Mouse (Mus musculus) spleen, postnatal 4 days (tissue): ENCODE measurements around the gene Sh3gl2.

Experiments
- DNase-seq, 2 experiments: peaks; one replicate each; pipeline ENCODE4 v3.0.0; 2022; ENCODE audit warnings: low spot score in 2 of 2

The Sh3gl2 gene

DNA sequence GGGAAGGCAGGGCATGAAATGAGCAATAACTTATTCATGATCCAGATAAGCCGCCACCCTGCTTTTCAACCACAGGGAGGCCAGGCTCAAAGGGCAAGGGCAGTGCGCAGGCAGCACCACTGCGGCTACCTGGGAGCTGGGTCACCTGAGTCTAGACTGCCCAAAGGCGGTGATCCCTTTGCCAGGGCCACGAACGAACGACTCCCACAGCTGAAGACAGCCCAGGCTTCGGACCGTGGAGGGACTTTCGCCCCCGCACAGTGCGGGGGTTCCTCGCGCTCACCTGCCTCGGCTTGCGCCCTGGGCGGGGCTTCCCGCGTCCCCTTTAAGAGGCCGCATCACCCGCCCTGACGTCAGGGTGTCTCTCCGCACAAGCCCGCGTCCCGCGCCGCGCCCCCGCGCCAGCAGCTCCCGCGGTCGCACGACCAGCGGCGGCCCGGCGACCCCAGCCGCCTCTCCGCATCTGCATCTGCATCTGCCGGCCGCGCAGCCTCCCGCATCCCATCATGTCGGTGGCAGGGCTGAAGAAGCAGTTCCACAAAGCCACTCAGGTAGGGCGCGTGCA, at the start of gene Sh3gl2:
Sh3gl2 (plus strand) TSS at position 56 of the 565 bp plus-strand sequence.
- DNase-seq: no peak

DNA sequence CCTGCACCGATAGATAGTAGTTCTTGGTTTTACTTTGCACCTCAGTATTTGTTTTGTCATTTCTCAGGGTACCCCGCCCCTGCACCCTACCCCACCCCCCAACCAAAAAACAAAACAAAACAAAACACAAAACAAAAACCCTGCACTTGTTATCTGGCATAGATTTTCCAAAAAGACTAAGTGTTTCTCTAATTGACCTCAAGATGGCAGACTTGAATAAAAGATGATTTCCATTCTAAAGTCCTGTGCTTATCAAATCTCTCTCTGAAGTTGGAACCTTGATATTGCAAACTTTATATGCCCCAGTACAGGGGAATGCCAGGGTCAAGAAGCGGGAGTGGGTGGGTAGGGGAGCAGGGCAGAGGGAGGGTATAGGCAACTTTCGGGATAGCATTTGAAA, 43.8 kb upstream of the Sh3gl2 start:
- no peak for DNase-seq

GRCm38 (mm10) chr4:85162468-85163312, 42.2 kb upstream of the Sh3gl2 start:
- no peak for DNase-seq

GRCm38 (mm10) chr4:85163313-85163615, 41.7 kb upstream of the Sh3gl2 start:
- DNase-seq: no peak

DNA sequence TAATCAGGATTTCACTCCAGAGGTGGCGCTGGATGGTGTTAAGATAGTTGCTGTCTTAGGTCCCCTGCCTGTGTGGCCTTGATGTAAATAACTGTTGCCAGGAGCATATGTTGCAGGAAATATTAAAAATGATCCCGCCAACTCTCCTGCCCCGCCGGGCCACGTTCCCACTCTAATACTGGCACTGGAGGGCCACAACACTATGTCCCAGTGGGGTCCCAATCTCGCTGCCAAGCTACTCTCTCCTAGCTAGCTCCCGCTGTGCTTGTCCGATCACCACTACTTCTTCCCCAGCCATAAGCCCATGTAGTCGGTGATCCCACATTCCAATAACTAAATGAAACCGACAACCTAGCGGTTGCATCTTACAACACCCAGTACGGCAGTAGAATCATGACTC, 36.9 kb upstream of the Sh3gl2 start:
- no peak for DNase-seq

DNA sequence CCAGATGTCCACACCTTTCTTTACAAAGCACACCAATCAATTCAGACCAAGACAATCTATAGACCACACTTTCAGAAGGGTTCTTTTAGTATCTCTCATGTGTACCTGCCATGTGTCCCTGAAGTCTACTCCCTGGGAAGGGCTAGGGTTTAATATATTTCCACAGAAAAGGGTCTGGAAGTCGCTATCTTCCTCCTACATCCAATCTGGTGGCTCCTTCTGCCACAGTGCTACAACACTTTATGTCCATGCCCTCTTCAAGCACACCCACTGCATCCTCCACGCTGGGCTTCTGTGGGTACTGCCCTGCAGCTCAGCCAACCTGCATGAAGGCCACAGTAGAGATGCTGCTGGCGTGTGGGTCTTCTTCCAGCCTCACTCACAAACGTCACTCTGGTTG, 29.5 kb upstream of the Sh3gl2 start:
- DNase-seq: no peak

GRCm38 (mm10) chr4:85178394-85179051, 26.4 kb upstream of the Sh3gl2 start:
- DNase-seq: no peak

DNA sequence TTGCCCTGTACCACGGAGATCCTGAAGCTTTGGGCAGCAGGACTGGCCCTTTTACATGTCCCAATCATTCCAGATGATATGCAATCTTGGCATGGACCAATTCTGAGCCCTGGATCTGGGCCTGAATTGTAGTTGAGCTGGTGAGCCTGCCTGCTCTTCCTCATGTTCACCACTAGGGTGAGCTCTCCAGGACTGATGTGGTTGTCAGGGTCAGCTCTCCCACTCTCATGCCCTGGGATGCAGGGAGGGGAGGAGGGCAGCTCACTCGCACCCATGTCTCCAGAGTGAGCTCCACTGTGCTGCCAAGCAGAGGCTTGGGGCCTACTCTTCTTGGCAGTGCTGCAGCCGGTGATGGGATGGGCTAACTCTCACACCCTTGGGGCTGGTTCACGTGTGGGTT, 18.9 kb upstream of the Sh3gl2 start:
- no peak for DNase-seq

DNA sequence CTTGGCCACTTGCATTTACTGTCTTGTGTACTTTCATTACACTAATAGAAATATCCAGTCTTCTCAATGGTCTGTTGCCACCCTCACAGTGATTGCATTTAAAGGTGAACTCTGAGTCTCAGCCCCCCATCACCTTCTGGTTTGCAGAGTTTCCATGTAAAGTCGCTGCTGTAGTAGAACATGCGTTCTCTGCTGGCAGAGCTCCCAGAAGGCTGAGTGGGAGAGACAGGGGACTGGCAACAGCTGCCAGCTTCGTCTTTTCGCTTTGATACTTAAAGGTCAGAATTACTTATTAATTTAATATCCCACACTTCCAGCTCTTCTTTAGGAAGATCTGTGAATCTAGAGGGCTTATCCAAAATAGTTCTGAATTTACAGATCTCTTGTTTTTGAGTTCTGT, 8.7 kb upstream of the Sh3gl2 start:
- no peak for DNase-seq

DNA sequence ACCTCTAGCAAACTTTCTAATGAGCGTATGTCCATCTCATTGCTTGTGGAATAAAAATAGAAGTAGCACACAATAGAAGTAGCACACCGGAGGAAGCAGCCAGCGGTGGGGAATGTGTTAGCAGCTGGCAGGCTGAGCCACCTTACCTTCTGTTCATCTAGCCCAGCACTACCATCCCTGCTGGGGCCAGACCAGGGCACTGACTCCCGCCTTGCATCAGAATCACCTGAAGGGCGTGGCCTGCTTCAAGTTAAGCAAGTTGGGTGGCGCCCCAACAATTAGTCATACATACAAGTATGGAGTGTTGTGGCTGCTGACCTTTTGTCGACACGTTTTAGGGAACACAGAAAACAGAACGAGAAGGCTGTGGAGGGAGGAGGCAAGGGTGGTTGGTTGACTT, 6.5 kb upstream of the Sh3gl2 start:
- no peak for DNase-seq

GRCm38 (mm10) chr4:85202582-85202981, 2.3 kb upstream of the Sh3gl2 start:
- no peak for DNase-seq

DNA sequence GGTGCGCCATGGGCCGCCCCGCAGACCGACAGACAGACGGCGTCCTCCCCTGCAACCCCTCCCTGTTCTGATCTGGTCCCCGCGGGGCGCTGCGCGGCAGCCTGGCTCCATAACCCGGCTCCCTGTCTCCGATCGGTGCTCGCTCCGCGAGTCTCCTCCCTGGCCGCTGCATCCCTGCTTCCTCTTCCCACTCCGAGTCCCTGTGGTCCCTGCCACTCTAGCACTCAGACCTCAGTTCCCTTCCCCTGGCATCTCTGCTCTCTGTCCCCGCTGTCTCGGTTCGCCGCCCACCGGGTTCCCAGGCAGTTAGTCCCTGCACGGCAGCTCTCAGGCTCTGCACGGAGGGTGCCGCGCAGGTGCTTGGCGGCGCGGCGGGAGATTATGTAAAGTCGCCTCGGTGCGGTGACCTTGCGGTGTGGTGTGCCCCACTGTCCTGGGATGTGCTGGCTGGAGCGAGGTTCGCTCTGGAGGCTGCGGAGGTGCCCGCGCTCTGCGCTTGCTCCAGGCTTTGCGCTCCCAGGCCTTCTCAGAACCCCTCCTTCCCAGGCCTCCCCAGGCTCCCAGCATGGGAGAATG, 798 bp downstream of the Sh3gl2 start:
- no peak for DNase-seq

GRCm38 (mm10) chr4:85206675-85207400, 1.9 kb downstream of the Sh3gl2 start:
- DNase-seq: no peak

DNA sequence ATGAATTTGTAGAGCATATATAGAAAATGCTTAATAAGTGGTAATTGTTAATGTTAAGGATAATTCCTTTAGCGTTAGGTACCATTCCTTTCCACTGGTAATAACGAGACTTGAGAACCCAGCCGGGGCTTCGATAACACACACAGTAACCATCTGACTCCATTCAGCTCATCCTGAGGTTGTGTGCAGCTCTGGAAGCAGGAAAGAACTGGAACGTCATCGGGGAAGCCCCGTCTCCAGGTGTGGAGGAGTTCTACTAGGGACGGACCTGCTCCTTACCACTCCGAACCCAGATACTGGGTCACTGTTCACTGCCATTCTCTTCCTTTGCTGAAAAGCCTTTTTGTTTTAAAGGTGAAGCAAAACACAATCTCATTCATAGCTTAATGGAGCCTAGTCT, 2.6 kb downstream of the Sh3gl2 start:
- no peak for DNase-seq

- no peak for DNase-seq
Observed at GRCm38 (mm10) chr4:85208531-85208930, 3.6 kb downstream of the Sh3gl2 start.

DNA sequence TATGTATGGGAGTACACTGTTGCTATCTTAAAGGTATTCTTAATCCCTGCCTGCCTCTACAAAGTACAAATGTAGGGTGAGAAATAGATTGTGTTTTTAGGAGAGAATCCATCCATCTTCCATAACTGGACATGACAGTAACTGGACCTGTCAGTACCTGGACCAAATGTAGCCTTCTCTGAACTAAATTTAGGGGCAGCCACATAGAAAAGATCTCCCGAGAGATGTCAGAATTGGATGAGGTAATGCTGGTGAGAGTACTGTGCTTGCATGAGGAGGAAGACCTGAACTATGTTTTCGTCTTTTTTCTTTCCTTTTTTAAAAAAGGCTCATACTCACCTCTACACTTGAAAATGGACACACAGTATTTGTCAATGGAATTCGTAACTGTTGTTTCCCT, 6.0 kb downstream of the Sh3gl2 start:
- DNase-seq: no peak

DNA sequence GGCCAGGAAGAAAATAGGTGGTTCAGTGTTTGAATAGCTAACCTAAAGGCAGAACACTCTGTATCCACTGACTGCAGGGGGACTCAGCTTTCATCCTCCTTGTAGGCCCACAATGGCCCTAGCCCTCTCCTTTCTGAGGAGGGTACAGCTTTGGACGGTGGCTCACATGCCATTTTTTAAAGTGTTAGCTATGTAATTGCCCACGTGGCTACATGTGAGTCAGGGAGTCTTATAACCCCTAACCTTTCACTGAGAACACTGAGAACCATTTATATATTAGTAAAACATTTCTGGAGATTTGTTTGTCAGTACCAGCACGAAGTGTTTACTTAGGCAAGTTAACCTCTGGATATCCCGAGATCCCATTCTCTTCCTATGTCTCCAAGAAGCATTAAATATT, 12.1 kb downstream of the Sh3gl2 start:
- no peak for DNase-seq

DNA sequence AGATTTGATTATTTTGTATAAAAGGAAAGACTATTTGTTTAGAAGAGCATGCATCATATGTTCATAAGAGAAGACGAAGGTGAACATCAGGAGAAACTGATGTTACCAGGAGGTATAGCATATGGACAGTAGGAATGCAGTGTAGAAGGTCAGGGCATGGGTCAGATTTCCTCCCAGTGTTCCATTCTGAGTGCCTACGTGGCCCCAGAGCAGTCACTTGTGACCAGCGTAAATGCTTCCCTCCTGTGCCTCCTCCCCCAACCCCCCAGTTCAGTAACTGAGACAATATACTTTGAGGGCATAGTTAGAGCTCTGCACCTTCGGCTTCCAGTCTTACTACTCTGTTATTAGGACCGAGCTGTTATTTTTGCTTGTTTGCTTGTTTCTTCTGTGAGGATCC, 17.8 kb downstream of the Sh3gl2 start:
- no peak for DNase-seq

DNA sequence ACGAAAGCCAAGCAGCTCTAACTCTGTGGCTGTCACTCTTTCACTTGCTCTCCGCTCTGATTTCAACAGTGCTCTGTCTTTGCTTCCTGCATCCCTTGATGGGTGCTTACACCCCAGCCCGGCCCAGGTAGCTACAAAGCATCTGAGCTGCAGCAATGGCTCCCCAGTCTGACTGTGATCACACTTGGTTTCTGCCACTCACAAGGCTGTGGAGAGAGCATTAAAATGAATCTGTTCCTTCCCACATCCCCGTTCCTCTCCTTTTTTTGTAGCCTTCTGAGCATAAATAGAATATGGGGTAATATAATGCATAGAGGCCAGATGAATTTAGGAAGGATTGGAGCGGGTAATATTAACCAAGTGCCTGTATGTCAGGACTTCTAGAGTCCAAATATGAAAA, 21.8 kb downstream of the Sh3gl2 start:
- no peak for DNase-seq

GRCm38 (mm10) chr4:85227664-85228588, 23.0 kb downstream of the Sh3gl2 start:
- no peak for DNase-seq

DNA sequence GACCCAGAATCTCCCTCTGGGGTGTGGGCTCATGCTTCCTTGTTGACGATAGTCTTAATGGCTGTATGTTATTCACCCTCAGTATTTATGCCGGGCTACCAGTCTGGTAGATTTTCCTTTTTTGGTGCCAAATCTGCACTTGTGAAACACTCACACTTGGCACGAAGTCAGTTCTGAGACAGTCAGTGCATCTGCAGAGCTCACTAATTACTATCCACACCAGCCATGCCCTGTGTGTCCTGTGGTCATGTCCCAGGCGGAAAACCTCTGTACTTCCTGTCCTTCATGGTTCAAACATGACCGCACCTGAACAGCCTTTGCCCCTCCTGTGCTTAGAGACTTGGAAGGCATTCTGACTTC, 23.6 kb downstream of the Sh3gl2 start:
- DNase-seq: no peak
